Mouse (Mus musculus) colon, adult 2 months (tissue): Measurements from ENCODE around the gene Tbc1d10b. TPM values are rescaled to one million over a fixed set of nuclear protein-coding genes. Genes with fewer than 3 reads are reported as not detected.

ENCODE experiments used
- polyA plus RNA-seq: library from polyadenylated mRNA; depleted of rRNA; stranded (reverse); fragments of >200 nt; gene quantifications from 2 replicates; pipeline ENCODE4 v1.2.3, GENCODE M21; 2012; rRNA removed

The Tbc1d10b gene
- polyA plus RNA-seq, result 36.0 and 42.8 TPM in 2 replicates

GRCm38 (mm10) chr7:127208295-127208552, at the start of gene Tbc1d10b:
Gene Tbc1d10b, minus strand, starts transcription at chr7:127208468.

GRCm38 (mm10) chr7:127243870-127244657, 35.8 kb upstream of the Tbc1d10b start, which contains the start of gene Zfp771:
Gene Zfp771, plus strand, starts transcription at chr7:127244274.

GRCm38 (mm10) chr7:127232622-127233367, 24.5 kb upstream of the Tbc1d10b start, which contains the start of the genes Zfp553 and Sept1:
Gene Zfp553, plus strand, starts transcription at chr7:127233061.
Gene Sept1, minus strand, starts transcription at chr7:127233130.

DNA sequence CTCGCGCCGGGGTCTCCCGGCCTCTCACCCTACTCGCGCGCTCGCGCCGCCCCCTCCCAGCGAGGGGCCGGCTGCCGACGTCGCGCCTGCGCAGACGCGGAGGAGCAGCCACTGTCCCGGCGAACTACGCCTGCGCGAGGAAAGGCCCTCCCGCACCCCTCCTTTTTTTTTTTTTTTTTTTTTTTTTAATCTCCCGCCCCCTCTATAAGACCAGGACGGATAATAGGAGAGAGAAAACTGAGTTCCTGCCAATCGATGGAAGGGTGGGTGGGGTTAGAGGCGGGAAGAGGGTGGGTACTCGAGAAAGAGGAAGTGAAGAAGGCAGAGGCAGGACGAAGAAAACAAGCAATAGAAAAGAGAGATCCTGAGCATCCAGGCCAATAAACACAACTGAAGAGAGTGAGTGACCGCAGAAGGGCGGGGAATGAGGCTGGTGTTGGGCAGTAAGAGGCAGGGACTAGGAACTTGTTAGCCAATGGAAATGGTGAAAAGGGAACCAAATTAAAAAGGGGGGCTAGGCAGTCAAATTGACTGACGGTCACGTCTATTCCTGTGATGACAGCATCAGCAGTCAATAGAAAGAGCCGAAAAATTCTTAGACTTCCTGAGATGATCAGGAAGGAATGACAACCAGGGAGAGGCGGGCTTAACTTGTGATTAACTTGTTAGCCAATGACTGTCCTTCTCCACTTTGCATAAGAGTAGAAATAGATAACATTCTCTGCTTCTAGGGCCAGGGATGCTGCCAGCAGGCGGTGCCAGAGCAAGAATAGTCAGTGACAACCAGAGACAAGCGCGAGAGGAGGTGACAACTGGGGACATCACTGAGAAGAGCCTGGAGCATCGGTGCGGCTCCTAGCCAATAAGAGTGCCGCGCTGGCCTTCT, 528 bp upstream of the Tbc1d10b start, which contains the start of gene Mylpf:
Gene Mylpf (plus strand): TSS at position 338 of the 886 bp plus-strand sequence.

DNA sequence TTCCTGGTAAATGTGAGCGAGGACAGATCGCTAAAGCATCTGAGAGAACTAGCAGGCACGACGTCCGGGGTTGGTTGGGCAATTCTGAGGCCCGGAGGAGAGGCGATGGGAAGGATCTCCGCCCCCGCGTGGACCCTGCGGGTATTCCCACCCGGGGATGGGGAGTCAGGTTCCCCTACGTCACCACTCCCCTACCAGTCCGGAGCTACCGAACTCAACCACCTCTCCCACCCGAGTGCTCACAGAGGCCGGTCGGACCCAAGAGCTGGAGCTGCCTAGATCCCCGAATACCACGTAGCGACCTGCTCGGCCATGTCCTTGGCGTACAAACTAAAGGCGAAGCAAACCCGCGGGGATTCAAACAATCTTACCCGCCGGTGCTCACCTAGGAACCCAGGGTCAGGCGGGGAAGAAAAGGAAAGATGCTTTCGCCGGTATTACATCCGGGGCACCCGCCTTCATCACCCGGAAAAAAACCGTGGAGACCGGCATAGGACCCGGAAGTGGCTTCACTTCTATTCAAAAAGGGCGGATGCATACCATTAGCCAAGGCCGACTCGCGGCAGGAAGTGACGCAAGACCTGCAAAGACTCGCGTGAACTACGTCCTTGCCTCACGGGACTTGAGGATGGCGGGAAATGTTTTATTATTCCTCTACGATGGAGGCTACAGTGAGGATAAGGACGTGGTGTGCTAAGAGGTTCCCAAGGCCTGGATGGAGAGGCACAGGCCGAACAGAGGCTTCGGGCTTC, 12.5 kb downstream of the Tbc1d10b start, which contains the start of gene Cd2bp2:
Gene Cd2bp2 (minus strand): TSS at position 507 of the 752 bp plus-strand sequence.

Other genes starting within 250 kb of the Tbc1d10b start
- gene Cdipt, start 232.6 kb downstream of the Tbc1d10b start, polyA plus RNA-seq, result 248 and 339 TPM in 2 replicates
- 0.65 and 0.88 TPM in 2 replicates for gene Cdiptos, start 232.4 kb downstream of the Tbc1d10b start, polyA plus RNA-seq
- 270 and 280 TPM in 2 replicates for gene Mvp, start 193.8 kb downstream of the Tbc1d10b start, polyA plus RNA-seq
- gene Pagr1b, start 192.0 kb downstream of the Tbc1d10b start, polyA plus RNA-seq, result 3.0 and 4.5 TPM in 2 replicates
- gene Pagr1a, start 191.1 kb downstream of the Tbc1d10b start, polyA plus RNA-seq, result 0.86 and 12.8 TPM in 2 replicates
- gene Gm42742, start 187.4 kb downstream of the Tbc1d10b start, polyA plus RNA-seq, result 35.5 and 40.3 TPM in 2 replicates
- 7.0 and 8.9 TPM in 2 replicates for gene Prrt2, start 187.3 kb downstream of the Tbc1d10b start, polyA plus RNA-seq
- 182 and 234 TPM in 2 replicates for gene Maz, start 181.4 kb downstream of the Tbc1d10b start, polyA plus RNA-seq
- 6.3 and 6.9 TPM in 2 replicates for gene Kif22, start 166.0 kb downstream of the Tbc1d10b start, polyA plus RNA-seq
- 4,054 and 4,768 TPM in 2 replicates for gene Zg16, start 121.1 kb downstream of the Tbc1d10b start, polyA plus RNA-seq
- gene AI467606, start 117.1 kb downstream of the Tbc1d10b start, polyA plus RNA-seq, result 21.2 and 21.4 TPM in 2 replicates
- 0.65 and 0.79 TPM in 2 replicates for gene Qprt, start 86.2 kb downstream of the Tbc1d10b start, polyA plus RNA-seq
- gene Spn, start 70.6 kb downstream of the Tbc1d10b start, polyA plus RNA-seq, result 1.9 and 2.2 TPM in 2 replicates
- 17.7 and 20.8 TPM in 2 replicates for gene Cd2bp2, start 12.4 kb downstream of the Tbc1d10b start, polyA plus RNA-seq
- 0.43 and 0.79 TPM in 2 replicates for gene Mylpf, start 422 bp upstream of the Tbc1d10b start, polyA plus RNA-seq
- 12.1 and 13.0 TPM in 2 replicates for gene Zfp553, start 24.6 kb upstream of the Tbc1d10b start, polyA plus RNA-seq
- 14.1 and 15.4 TPM in 2 replicates for gene Sept1, start 24.7 kb upstream of the Tbc1d10b start, polyA plus RNA-seq
- gene Zfp771, start 35.8 kb upstream of the Tbc1d10b start, polyA plus RNA-seq, result 99.4 and 116 TPM in 2 replicates
- gene Dctpp1, start 52.2 kb upstream of the Tbc1d10b start, polyA plus RNA-seq, result 67.0 and 72.9 TPM in 2 replicates
- gene Sephs2, start 65.6 kb upstream of the Tbc1d10b start, polyA plus RNA-seq, result 34.1 and 39.1 TPM in 2 replicates
- 3.6 and 5.0 TPM in 2 replicates for gene Itgal, start 87.8 kb upstream of the Tbc1d10b start, polyA plus RNA-seq
- gene Zfp768, start 137.1 kb upstream of the Tbc1d10b start, polyA plus RNA-seq, result 50.1 and 52.5 TPM in 2 replicates
- 13.0 and 13.4 TPM in 2 replicates for gene Zfp747, start 167.6 kb upstream of the Tbc1d10b start, polyA plus RNA-seq
- 4.5 and 4.7 TPM in 2 replicates for gene 9130019O22Rik, start 178.7 kb upstream of the Tbc1d10b start, polyA plus RNA-seq
- gene E430018J23Rik, start 185.2 kb upstream of the Tbc1d10b start, polyA plus RNA-seq, result 9.8 and 10.4 TPM in 2 replicates
- 7.7 and 7.9 TPM in 2 replicates for gene Zfp764, start 198.4 kb upstream of the Tbc1d10b start, polyA plus RNA-seq
- gene Zfp688, start 213.6 kb upstream of the Tbc1d10b start, polyA plus RNA-seq, result 24.4 and 29.7 TPM in 2 replicates
- gene Zfp689, start 240.7 kb upstream of the Tbc1d10b start, polyA plus RNA-seq, result 4.1 and 4.6 TPM in 2 replicates